Mouse (Mus musculus): ENCODE data around the gene Prima1.

DNA sequence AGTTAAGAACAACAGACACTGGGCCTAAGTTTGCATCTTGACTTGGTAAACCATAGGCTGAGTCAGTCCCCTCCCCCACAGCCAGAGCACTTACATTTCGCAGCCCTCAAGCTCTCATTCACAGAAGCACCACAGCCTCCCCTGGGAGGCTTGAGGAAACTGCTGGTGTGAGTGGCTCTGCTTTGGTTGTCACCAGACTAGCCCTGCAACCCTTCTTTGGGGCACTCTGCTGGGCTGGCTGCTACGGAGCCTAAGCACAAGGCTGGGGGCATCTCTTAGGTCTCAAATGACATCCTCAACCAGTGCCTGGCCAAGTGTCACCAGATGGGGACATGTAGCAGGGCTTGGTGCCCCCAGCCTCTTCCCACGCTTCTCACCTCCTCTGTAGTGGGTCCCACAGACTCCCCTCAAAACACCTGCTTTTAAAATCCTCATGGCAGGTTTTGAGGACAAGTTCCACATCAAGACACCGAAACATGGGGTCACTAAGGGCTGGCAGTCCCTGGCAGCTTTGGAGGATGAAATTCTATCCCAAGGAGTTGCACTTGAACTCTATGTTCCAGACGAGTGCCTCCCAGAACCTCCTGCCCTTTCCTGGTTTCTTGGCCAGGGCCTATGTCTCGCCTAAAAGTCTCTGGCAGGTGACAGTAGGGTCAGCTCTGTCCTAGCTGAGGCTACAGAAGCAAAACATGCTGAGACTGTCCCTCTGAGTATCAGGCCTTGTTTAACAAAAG is 25.9 kb downstream of the Prima1 start:
- no peak for TF ChIP-seq ZC3H11A (IDR thresholded peaks at IDR 0.05; ENCODE audit: borderline replicate concordance, low read depth, low read length)
- no peak for TF ChIP-seq ZNF384 (IDR thresholded peaks at IDR 0.05; ENCODE audit: low read depth, low read length)
